Mouse (Mus musculus): ENCODE data around the gene Ubxn11. TPM values are rescaled to one million over a fixed set of nuclear protein-coding genes. Genes with fewer than 3 reads are reported as not detected.
"Not testable (repeated sequence)": the region's sequence is repeated elsewhere in the genome, so short reads cannot be mapped to it uniquely, and the experiment has no call there.

Gene Ubxn11
- polyA plus RNA-seq, 1 experiment from 2014 or later, result 17.2 TPM

DNA sequence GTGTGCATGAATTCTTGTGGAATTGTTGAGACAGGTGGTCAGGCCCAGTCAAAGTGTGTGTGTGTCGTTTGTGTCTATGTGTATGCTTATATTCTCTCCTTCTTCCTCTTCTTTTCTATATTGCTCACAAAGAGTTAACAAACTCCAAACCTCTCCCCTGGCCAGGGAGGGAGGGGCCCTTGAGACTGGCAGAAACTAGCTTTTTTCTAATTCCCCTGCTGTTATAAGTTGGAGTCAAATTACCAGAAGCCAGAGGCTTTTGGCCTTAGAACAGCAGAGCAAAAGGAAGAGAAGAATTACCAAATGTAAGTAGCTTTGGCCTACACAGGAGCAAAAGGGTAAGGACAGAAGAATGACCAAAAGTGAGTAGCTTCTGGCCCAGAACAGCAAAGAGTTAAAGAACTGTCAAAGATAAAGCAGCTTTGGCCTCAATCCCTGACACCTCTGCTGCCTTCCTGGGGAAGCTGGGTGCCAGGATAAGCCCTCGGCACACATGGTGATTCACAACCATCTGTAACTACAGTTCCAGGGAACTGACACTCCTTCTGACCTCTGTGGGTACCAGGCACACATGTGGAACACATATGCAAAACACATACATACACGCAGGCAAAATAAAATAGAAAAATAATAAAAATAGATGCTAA lies 34.0 kb downstream of the Ubxn11 start:
- WGBS, result 76% methylated on average over 3 of the region's 3 CpGs
- H3K4me2 ChIP-seq, result no peak overlapping the region

GRCm38 (mm10) chr4:134138857-134139256 lies 36.5 kb downstream of the Ubxn11 start:
- Histone ChIP-seq H3K4me2 (no peak overlapping the region), H3K4me1 (no peaks in the 10 kb centered on the region), H3K36me3 (replicated peaks) (no peaks in the 10 kb centered on the region), H3K4me3 (no peak overlapping the region), H3K9ac (no peak overlapping the region), H3K27me3 (replicated peaks) (no peaks in the 10 kb centered on the region), H3K9me3 (no peaks in the 10 kb centered on the region), H3K27ac (no peak overlapping the region)
- no peak for ATAC-seq (replicated peaks)
- WGBS, result 73% methylated on average over 2 of the region's 2 CpGs

More for the DNA sequence above, 34.0 kb downstream of the Ubxn11 start:
- Histone ChIP-seq H3K27me3 (replicated peaks) (no peaks in the 10 kb centered on the region), H3K4me3 (no peak overlapping the region), H3K36me3 (replicated peaks) (no peaks in the 10 kb centered on the region), H3K4me1 (no peaks in the 10 kb centered on the region), H3K9ac (no peak overlapping the region), H3K27ac (no peak overlapping the region), H3K9me3 (no peaks in the 10 kb centered on the region)
- ATAC-seq (replicated peaks), result no peak

DNA sequence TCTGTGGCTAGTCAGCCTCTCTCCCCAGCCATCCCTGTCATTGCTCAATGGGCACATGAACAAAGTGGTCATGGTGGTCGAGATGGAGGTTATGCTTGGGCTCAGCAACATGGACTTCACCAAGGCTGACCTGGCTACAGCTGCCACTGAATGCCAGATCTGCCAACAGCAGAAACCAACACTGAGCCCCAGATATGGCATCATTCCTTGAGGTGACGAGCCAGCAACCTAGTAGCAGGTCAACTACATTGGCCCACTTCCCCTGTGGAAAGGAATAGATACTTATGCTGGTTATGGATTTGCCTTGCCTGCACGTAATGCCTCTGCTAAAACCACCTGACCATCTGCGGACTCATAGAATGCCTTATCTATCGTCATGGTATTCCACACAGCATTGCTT lies 41.9 kb downstream of the Ubxn11 start:
- not testable (repeated sequence) for H3K4me3 ChIP-seq; ATAC-seq (replicated peaks); H3K27me3 ChIP-seq (replicated peaks); H3K4me2 ChIP-seq; H3K36me3 ChIP-seq (replicated peaks); H3K27ac ChIP-seq; H3K4me1 ChIP-seq; H3K9me3 ChIP-seq; H3K9ac ChIP-seq
- 96% methylated on average over 5 of the region's 5 CpGs for WGBS

- H3K9me3 ChIP-seq, result no peaks in the 10 kb centered on the region
- no peak for ATAC-seq (replicated peaks)
- no peak overlapping the region for H3K4me3 ChIP-seq
- no peaks in the 10 kb centered on the region for H3K4me1 ChIP-seq
- H3K27me3 ChIP-seq (replicated peaks), result no peaks in the 10 kb centered on the region
- H3K27ac ChIP-seq, result no peak overlapping the region
- H3K4me2 ChIP-seq, result no peak overlapping the region
- H3K9ac ChIP-seq, result no peak overlapping the region
- 96% methylated on average over 4 of the region's 4 CpGs for WGBS
- H3K36me3 ChIP-seq (replicated peaks), result peaks cover 9% of the 10 kb centered on the region; the same call in 1 of the 2 replicates
Observed at GRCm38 (mm10) chr4:134149389-134149788, 47.0 kb downstream of the Ubxn11 start.

DNA sequence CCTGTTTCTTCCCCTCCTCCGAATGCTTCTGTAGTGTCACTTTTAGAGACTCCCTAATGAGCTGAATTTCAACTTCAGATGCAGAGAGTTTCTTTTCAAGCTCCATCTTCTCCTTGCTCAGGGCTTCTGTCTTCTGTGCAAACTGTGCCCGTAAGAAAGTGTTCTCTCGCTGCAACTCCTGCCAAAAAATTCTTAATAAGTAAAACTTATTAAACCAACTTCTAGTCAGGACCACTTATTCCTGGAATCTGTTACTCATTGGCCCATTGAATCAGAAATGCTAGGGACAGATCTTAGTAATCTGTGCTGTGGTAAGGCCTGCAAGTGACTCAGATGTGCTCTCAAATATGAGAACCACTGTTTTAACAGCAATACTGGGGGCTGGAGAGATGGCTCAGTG lies 49.7 kb downstream of the Ubxn11 start:
- H3K9me3 ChIP-seq, result no peaks in the 10 kb centered on the region
- no peak overlapping the region for H3K4me3 ChIP-seq
- peaks cover 9% of the 10 kb centered on the region; the same call in 1 of the 2 replicates for H3K36me3 ChIP-seq (replicated peaks)
- H3K4me2 ChIP-seq, result no peak overlapping the region
- H3K4me1 ChIP-seq, result no peaks in the 10 kb centered on the region
- H3K9ac ChIP-seq, result no peak overlapping the region
- H3K27me3 ChIP-seq (replicated peaks), result no peaks in the 10 kb centered on the region
- no peak overlapping the region for H3K27ac ChIP-seq
- WGBS, result 90% methylated on average over 3 of the region's 3 CpGs
- ATAC-seq (replicated peaks), result no peak

DNA sequence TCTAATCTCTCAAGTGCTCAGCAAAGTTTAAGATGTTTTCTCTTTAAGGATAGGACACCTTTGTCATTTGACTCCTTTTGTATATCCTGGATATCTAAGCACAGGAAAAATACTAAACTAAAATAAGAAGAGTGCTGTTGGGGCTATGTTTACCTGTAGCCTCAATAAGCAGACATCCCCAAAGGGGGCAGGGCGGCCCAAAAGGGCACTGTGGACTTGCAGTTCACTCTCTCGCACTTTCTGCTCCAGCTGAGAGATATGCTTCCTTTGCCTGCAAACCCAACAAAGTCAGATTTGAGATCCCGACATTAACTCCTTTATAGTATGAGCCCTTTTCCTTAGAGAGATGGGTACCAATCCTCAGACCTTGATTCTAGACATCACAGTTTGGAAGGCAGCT lies 51.3 kb downstream of the Ubxn11 start:
- H3K27ac ChIP-seq, result no peak overlapping the region
- H3K4me1 ChIP-seq, result no peaks in the 10 kb centered on the region
- no peak overlapping the region for H3K4me2 ChIP-seq
- H3K9ac ChIP-seq, result no peak overlapping the region
- no peaks in the 10 kb centered on the region for H3K9me3 ChIP-seq
- H3K36me3 ChIP-seq (replicated peaks), result peaks cover 6% of the 10 kb centered on the region; the same call in 1 of the 2 replicates
- H3K4me3 ChIP-seq, result no peak overlapping the region
- WGBS, result 94% methylated on average over 3 of the region's 3 CpGs
- ATAC-seq (replicated peaks), result no peak
- no peaks in the 10 kb centered on the region; the same call in 1 of the 2 replicates for H3K27me3 ChIP-seq (replicated peaks)

GRCm38 (mm10) chr4:134154354-134154753 lies 52.0 kb downstream of the Ubxn11 start:
- Histone ChIP-seq H3K27ac (no peak overlapping the region), H3K4me3 (no peak overlapping the region), H3K36me3 (replicated peaks) (peaks cover 6% of the 10 kb centered on the region; the same call in 1 of the 2 replicates), H3K27me3 (replicated peaks) (no peaks in the 10 kb centered on the region; the same call in 1 of the 2 replicates), H3K9me3 (no peaks in the 10 kb centered on the region), H3K4me1 (no peaks in the 10 kb centered on the region), H3K4me2 (no peak overlapping the region), H3K9ac (no peak overlapping the region)
- ATAC-seq (replicated peaks), result no peak
- 97% methylated on average over 3 of the region's 3 CpGs for WGBS

- Histone ChIP-seq H3K4me2 (no peak overlapping the region), H3K27me3 (replicated peaks) (no peaks in the 10 kb centered on the region; the same call in 1 of the 2 replicates), H3K9ac (no peak overlapping the region), H3K36me3 (replicated peaks) (peaks cover 6% of the 10 kb centered on the region; the same call in 1 of the 2 replicates), H3K4me1 (no peaks in the 10 kb centered on the region), H3K27ac (no peak overlapping the region), H3K4me3 (no peak overlapping the region), H3K9me3 (no peaks in the 10 kb centered on the region)
- no peak for ATAC-seq (replicated peaks)
- WGBS, result 87% methylated on average over 6 of the region's 6 CpGs
Observed at GRCm38 (mm10) chr4:134155531-134155930, 53.2 kb downstream of the Ubxn11 start.

GRCm38 (mm10) chr4:134155961-134156465 lies 53.6 kb downstream of the Ubxn11 start:
- WGBS, result 95% methylated on average over 10 of the region's 10 CpGs
- H3K36me3 ChIP-seq (replicated peaks), result peaks cover 6% of the 10 kb centered on the region; the same call in 1 of the 2 replicates
- no peak overlapping the region for H3K27ac ChIP-seq
- ATAC-seq (replicated peaks), result no peak
- H3K27me3 ChIP-seq (replicated peaks), result no peaks in the 10 kb centered on the region; the same call in 1 of the 2 replicates
- H3K4me1 ChIP-seq, result no peaks in the 10 kb centered on the region
- no peak overlapping the region for H3K4me3 ChIP-seq
- no peaks in the 10 kb centered on the region for H3K9me3 ChIP-seq
- no peak overlapping the region for H3K9ac ChIP-seq
- H3K4me2 ChIP-seq, result no peak overlapping the region

DNA sequence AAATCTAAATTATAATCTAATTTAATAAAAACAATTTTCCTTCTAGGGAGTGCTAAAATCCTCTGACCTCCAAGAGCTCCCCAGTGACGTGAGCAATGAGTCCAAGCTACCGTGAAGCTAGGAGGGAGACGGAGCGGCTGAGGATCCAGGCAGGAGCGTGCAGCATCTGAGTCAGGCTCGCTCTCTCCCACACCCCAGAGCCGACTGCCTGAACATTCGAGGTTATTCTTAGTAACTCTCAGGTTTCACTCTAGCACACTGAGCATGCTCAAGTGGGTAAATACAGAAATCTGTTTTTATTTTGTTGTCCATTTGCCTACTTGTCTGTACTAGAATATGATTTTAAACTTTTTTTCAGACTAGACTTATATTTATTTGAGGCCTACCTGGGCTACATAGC lies 54.4 kb downstream of the Ubxn11 start:
- no peak overlapping the region for H3K4me3 ChIP-seq
- WGBS, result 78% methylated on average over 8 of the region's 8 CpGs
- no peak overlapping the region for H3K4me2 ChIP-seq
- H3K27me3 ChIP-seq (replicated peaks), result no peaks in the 10 kb centered on the region; the same call in 1 of the 2 replicates
- H3K36me3 ChIP-seq (replicated peaks), result peaks cover 6% of the 10 kb centered on the region; the same call in 1 of the 2 replicates
- no peak for ATAC-seq (replicated peaks)
- no peaks in the 10 kb centered on the region for H3K9me3 ChIP-seq
- H3K9ac ChIP-seq, result no peak overlapping the region
- H3K27ac ChIP-seq, result no peak overlapping the region
- no peaks in the 10 kb centered on the region for H3K4me1 ChIP-seq

GRCm38 (mm10) chr4:134157558-134157957 lies 55.2 kb downstream of the Ubxn11 start:
- Histone ChIP-seq H3K4me3 (no peak overlapping the region), H3K9ac (no peak overlapping the region), H3K36me3 (replicated peaks) (peaks cover 6% of the 10 kb centered on the region; the same call in 1 of the 2 replicates), H3K9me3 (no peaks in the 10 kb centered on the region), H3K27ac (no peak overlapping the region), H3K4me1 (no peaks in the 10 kb centered on the region), H3K27me3 (replicated peaks) (no peaks in the 10 kb centered on the region; the same call in 1 of the 2 replicates), H3K4me2 (no peak overlapping the region)
- 82% methylated on average over 2 of the region's 2 CpGs for WGBS
- ATAC-seq (replicated peaks), result no peak

DNA sequence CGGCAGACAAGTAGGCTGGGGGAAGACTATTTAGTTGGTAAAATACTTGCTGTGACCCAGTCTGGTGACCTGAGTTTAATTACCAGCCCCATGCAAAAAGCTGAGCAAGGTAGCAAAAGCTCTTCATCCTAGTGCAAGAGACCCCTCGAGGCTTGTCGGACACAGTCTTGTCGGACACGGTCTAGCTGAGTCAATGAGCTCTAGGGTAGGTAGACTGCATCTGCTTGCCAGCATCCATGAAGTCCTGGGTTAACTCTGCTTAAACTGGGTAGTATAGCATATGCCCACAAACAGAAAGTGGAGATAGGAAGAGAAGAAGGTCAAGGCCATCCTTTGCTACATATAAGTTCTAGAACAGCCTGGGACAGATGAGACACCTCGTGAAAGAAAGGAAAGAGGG lies 56.4 kb downstream of the Ubxn11 start:
- 84% methylated on average over 6 of the region's 6 CpGs for WGBS
- ATAC-seq (replicated peaks), result no peak
- no peaks in the 10 kb centered on the region; the same call in 1 of the 2 replicates for H3K36me3 ChIP-seq (replicated peaks)
- no peaks in the 10 kb centered on the region for H3K4me1 ChIP-seq
- no peaks in the 10 kb centered on the region; the same call in 1 of the 2 replicates for H3K27me3 ChIP-seq (replicated peaks)
- no peaks in the 10 kb centered on the region for H3K9me3 ChIP-seq
- no peak overlapping the region for H3K4me3 ChIP-seq
- no peak overlapping the region for H3K9ac ChIP-seq
- H3K4me2 ChIP-seq, result no peak overlapping the region
- no peak overlapping the region for H3K27ac ChIP-seq

DNA sequence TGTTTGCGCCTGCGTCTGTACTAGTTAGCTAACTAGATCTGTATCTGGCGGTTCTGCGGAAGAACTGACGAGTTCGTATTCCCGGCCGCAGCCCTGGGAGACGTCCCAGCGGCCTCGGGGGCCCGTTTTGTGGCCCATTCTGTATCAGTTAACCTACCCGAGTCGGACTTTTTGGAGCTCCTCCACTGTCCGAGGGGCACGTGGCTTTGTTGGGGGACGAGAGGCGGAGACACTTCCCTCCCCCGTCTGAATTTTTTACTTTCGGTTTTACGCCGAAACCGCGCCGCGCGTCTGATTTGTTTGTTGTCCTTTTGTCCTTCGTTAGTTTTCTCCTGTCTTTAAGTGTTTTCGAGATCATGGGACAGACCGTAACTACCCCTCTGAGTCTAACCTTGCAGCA lies 57.7 kb downstream of the Ubxn11 start:
- not testable (repeated sequence) for H3K4me1 ChIP-seq; H3K36me3 ChIP-seq (replicated peaks); H3K27ac ChIP-seq; H3K27me3 ChIP-seq (replicated peaks); H3K9ac ChIP-seq; H3K9me3 ChIP-seq; ATAC-seq (replicated peaks)
- peak overlapping the region; percentile 62 for H3K4me2 ChIP-seq
- peak overlapping the region; percentile 44 for H3K4me3 ChIP-seq
- 7% methylated on average over 30 of the region's 30 CpGs for WGBS

Data from midbrain, embryonic 15.5 days (tissue).